Mouse (Mus musculus): ENCODE measurements at regions not wholly inside any gene's neighbourhood (a gene's known extent, or its start where the extent isn't known, plus 50 kb on each side); places are given as distances from the start of the nearest gene placed in this dataset.

GRCm38 (mm10) chr16:5347151-5347550, 91.4 kb upstream of the Eef2kmt start:
- DNase-seq (ENCODE audit: low spot score): no peak
- no peak for ATAC-seq (ENCODE audit: extremely low read depth, insufficient number of reproducible peaks, low FRiP score, poor library complexity, severe bottlenecking)

GRCm38 (mm10) chr16:5342326-5342725, 86.5 kb upstream of the Eef2kmt start:
- no peaks in the 10 kb centered on the region for H3K4me1 ChIP-seq (ENCODE audit: insufficient read depth, low read depth, low read length)
- H3K4me3 ChIP-seq (ENCODE audit: low read depth, low read length): no peak overlapping the region
- no peaks in the 10 kb centered on the region for H3K36me3 ChIP-seq (replicated peaks)
- TF ChIP-seq CTCF (IDR thresholded peaks at IDR 0.05; ENCODE audit: low read depth, low read length) (no peak), GATA2 (IDR thresholded peaks at IDR 0.05; ENCODE audit: borderline replicate concordance, low read depth, low read length) (no peak), POLR2AphosphoS5 (IDR thresholded peaks at IDR 0.05; ENCODE audit: insufficient replicate concordance, low read depth, low read length) (no peak), GATA1 (IDR thresholded peaks at IDR 0.05; ENCODE audit: borderline replicate concordance, low read length) (no peak), TAL1 (conservative IDR thresholded peaks at IDR 0.05; ENCODE audit: low read depth, low read length) (no peak)
- H3K27me3 ChIP-seq (ENCODE audit: insufficient read depth, low read length): no peaks in the 10 kb centered on the region
- ATAC-seq (ENCODE audit: extremely low read depth, insufficient number of reproducible peaks, low FRiP score, poor library complexity, severe bottlenecking) (no peak), DNase-seq (ENCODE audit: low spot score) (no peak)
- H3K9me3 ChIP-seq (replicated peaks): no peaks in the 10 kb centered on the region

More at GRCm38 (mm10) chr16:5347151-5347550, 91.4 kb upstream of the Eef2kmt start:
- no peak for TF ChIP-seq CTCF (IDR thresholded peaks at IDR 0.05; ENCODE audit: low read depth, low read length)
- Histone ChIP-seq H3K36me3 (replicated peaks) (no peaks in the 10 kb centered on the region), H3K27me3 (ENCODE audit: insufficient read depth, low read length) (no peaks in the 10 kb centered on the region), H3K4me3 (ENCODE audit: low read depth, low read length) (no peak overlapping the region), H3K4me1 (ENCODE audit: insufficient read depth, low read depth, low read length) (no peaks in the 10 kb centered on the region), H3K9me3 (replicated peaks) (peaks cover 20% of the 10 kb centered on the region)

GRCm38 (mm10) chr16:5316271-5316670, 60.5 kb upstream of the Eef2kmt start:
- DNase-seq (ENCODE audit: low spot score): no peak
- H3K4me1 ChIP-seq (ENCODE audit: insufficient read depth, low read depth, low read length): no peaks in the 10 kb centered on the region
- no peaks in the 10 kb centered on the region for H3K27me3 ChIP-seq (ENCODE audit: insufficient read depth, low read length)
- H3K36me3 ChIP-seq (replicated peaks): no peaks in the 10 kb centered on the region
- no peak overlapping the region for H3K4me3 ChIP-seq (ENCODE audit: low read depth, low read length)
- no peaks in the 10 kb centered on the region for H3K9me3 ChIP-seq (replicated peaks)
- no peak for ATAC-seq (ENCODE audit: extremely low read depth, insufficient number of reproducible peaks, low FRiP score, poor library complexity, severe bottlenecking)
- TF ChIP-seq CTCF (IDR thresholded peaks at IDR 0.05; ENCODE audit: low read depth, low read length) (no peak), GATA2 (IDR thresholded peaks at IDR 0.05; ENCODE audit: borderline replicate concordance, low read depth, low read length) (no peak), TAL1 (conservative IDR thresholded peaks at IDR 0.05; ENCODE audit: low read depth, low read length) (no peak), GATA1 (IDR thresholded peaks at IDR 0.05; ENCODE audit: borderline replicate concordance, low read length) (no peak), POLR2AphosphoS5 (IDR thresholded peaks at IDR 0.05; ENCODE audit: insufficient replicate concordance, low read depth, low read length) (no peak)

GRCm38 (mm10) chr16:5313261-5313660, 57.5 kb upstream of the Eef2kmt start:
- DNase-seq (ENCODE audit: low spot score) (no peak), ATAC-seq (ENCODE audit: extremely low read depth, insufficient number of reproducible peaks, low FRiP score, poor library complexity, severe bottlenecking) (no peak)
- H3K4me1 ChIP-seq (ENCODE audit: insufficient read depth, low read depth, low read length): no peaks in the 10 kb centered on the region
- H3K4me3 ChIP-seq (ENCODE audit: low read depth, low read length): no peak overlapping the region
- H3K27me3 ChIP-seq (ENCODE audit: insufficient read depth, low read length): no peaks in the 10 kb centered on the region
- TF ChIP-seq GATA2 (IDR thresholded peaks at IDR 0.05; ENCODE audit: borderline replicate concordance, low read depth, low read length) (no peak), GATA1 (IDR thresholded peaks at IDR 0.05; ENCODE audit: borderline replicate concordance, low read length) (no peak), CTCF (IDR thresholded peaks at IDR 0.05; ENCODE audit: low read depth, low read length) (no peak), POLR2AphosphoS5 (IDR thresholded peaks at IDR 0.05; ENCODE audit: insufficient replicate concordance, low read depth, low read length) (no peak), TAL1 (conservative IDR thresholded peaks at IDR 0.05; ENCODE audit: low read depth, low read length) (no peak)
- H3K9me3 ChIP-seq (replicated peaks): no peaks in the 10 kb centered on the region
- H3K36me3 ChIP-seq (replicated peaks): no peaks in the 10 kb centered on the region

GRCm38 (mm10) chr16:5311456-5311855, 55.7 kb upstream of the Eef2kmt start:
- ATAC-seq (ENCODE audit: extremely low read depth, insufficient number of reproducible peaks, low FRiP score, poor library complexity, severe bottlenecking): no peak

GRCm38 (mm10) chr16:5310736-5311135, 55.0 kb upstream of the Eef2kmt start:
- Histone ChIP-seq H3K4me1 (ENCODE audit: insufficient read depth, low read depth, low read length) (no peaks in the 10 kb centered on the region), H3K27me3 (ENCODE audit: insufficient read depth, low read length) (no peaks in the 10 kb centered on the region), H3K4me3 (ENCODE audit: low read depth, low read length) (no peak overlapping the region), H3K9me3 (replicated peaks) (no peaks in the 10 kb centered on the region), H3K36me3 (replicated peaks) (no peaks in the 10 kb centered on the region)
- ATAC-seq (ENCODE audit: extremely low read depth, insufficient number of reproducible peaks, low FRiP score, poor library complexity, severe bottlenecking) (no peak), DNase-seq (ENCODE audit: low spot score) (no peak)
- no peak for TF ChIP-seq GATA1 (IDR thresholded peaks at IDR 0.05; ENCODE audit: borderline replicate concordance, low read length)
- no peak for TF ChIP-seq TAL1 (conservative IDR thresholded peaks at IDR 0.05; ENCODE audit: low read depth, low read length)
- no peak for TF ChIP-seq GATA2 (IDR thresholded peaks at IDR 0.05; ENCODE audit: borderline replicate concordance, low read depth, low read length)
- TF ChIP-seq POLR2AphosphoS5 (IDR thresholded peaks at IDR 0.05; ENCODE audit: insufficient replicate concordance, low read depth, low read length): no peak
- no peak for TF ChIP-seq CTCF (IDR thresholded peaks at IDR 0.05; ENCODE audit: low read depth, low read length)

More at GRCm38 (mm10) chr16:5311456-5311855, 55.7 kb upstream of the Eef2kmt start:
- no peaks in the 10 kb centered on the region for H3K9me3 ChIP-seq (replicated peaks)
- no peaks in the 10 kb centered on the region for H3K27me3 ChIP-seq (ENCODE audit: insufficient read depth, low read length)
- H3K4me1 ChIP-seq (ENCODE audit: insufficient read depth, low read depth, low read length): no peaks in the 10 kb centered on the region
- no peak overlapping the region for H3K4me3 ChIP-seq (ENCODE audit: low read depth, low read length)
- no peak for DNase-seq (ENCODE audit: low spot score)
- H3K36me3 ChIP-seq (replicated peaks): no peaks in the 10 kb centered on the region
- TF ChIP-seq GATA1 (IDR thresholded peaks at IDR 0.05; ENCODE audit: borderline replicate concordance, low read length) (no peak), POLR2AphosphoS5 (IDR thresholded peaks at IDR 0.05; ENCODE audit: insufficient replicate concordance, low read depth, low read length) (no peak), TAL1 (conservative IDR thresholded peaks at IDR 0.05; ENCODE audit: low read depth, low read length) (no peak), CTCF (IDR thresholded peaks at IDR 0.05; ENCODE audit: low read depth, low read length) (no peak), GATA2 (IDR thresholded peaks at IDR 0.05; ENCODE audit: borderline replicate concordance, low read depth, low read length) (no peak)

GRCm38 (mm10) chr16:5307761-5308160, 52.0 kb upstream of the Eef2kmt start:
- Histone ChIP-seq H3K4me1 (ENCODE audit: insufficient read depth, low read depth, low read length) (no peaks in the 10 kb centered on the region), H3K9me3 (replicated peaks) (no peaks in the 10 kb centered on the region), H3K4me3 (ENCODE audit: low read depth, low read length) (no peak overlapping the region), H3K27me3 (ENCODE audit: insufficient read depth, low read length) (no peaks in the 10 kb centered on the region), H3K36me3 (replicated peaks) (no peaks in the 10 kb centered on the region)
- ATAC-seq (ENCODE audit: extremely low read depth, insufficient number of reproducible peaks, low FRiP score, poor library complexity, severe bottlenecking) (no peak), DNase-seq (ENCODE audit: low spot score) (no peak)
- TF ChIP-seq GATA1 (IDR thresholded peaks at IDR 0.05; ENCODE audit: borderline replicate concordance, low read length): no peak
- no peak for TF ChIP-seq GATA2 (IDR thresholded peaks at IDR 0.05; ENCODE audit: borderline replicate concordance, low read depth, low read length)
- no peak for TF ChIP-seq CTCF (IDR thresholded peaks at IDR 0.05; ENCODE audit: low read depth, low read length)
- no peak for TF ChIP-seq TAL1 (conservative IDR thresholded peaks at IDR 0.05; ENCODE audit: low read depth, low read length)
- no peak for TF ChIP-seq POLR2AphosphoS5 (IDR thresholded peaks at IDR 0.05; ENCODE audit: insufficient replicate concordance, low read depth, low read length)

Measured in G1E (cell line).